Mouse (Mus musculus) lung, embryonic 16.5 days (tissue): ENCODE results near the gene Dpm3. TPM values are rescaled to one million over a fixed set of nuclear protein-coding genes. Genes with fewer than 3 reads are reported as not detected.

Source experiments
- ATAC-seq: fragments of 200-750 bp; cut with Nextera tagmentation; 2 replicates; pipeline ENCODE4 v1.8.0; 2017; ENCODE audit warnings: low read depth, mild to moderate bottlenecking, moderate library complexity
- H3K27ac ChIP-seq: fragments of 300-500 bp; sonication (generic); 2 replicates; pipeline ENCODE4 v1.5.1; 2014; ENCODE audit warnings: mild to moderate bottlenecking, control low read depth, low read length
- H3K27me3 ChIP-seq: fragments of 300-500 bp; sonication (generic); 2 replicates; pipeline ENCODE4 v1.6.1; 2014; ENCODE audit warnings: low read depth, low read length, mixed read lengths; ENCODE audit not compliant: control insufficient read depth, insufficient read depth
- H3K36me3 ChIP-seq: fragments of 300-500 bp; sonication (generic); 2 replicates; pipeline ENCODE4 v1.6.1; 2014; ENCODE audit warnings: low read length; ENCODE audit not compliant: control insufficient read depth, insufficient read depth
- H3K4me1 ChIP-seq: fragments of 300-500 bp; sonication (generic); replicated peaks from 2 replicates; pipeline ENCODE4 v1.6.1; 2014; ENCODE audit warnings: low read length, mixed read lengths; ENCODE audit not compliant: control insufficient read depth, insufficient read depth
- H3K4me2 ChIP-seq: fragments of 300-500 bp; sonication (generic); 2 replicates; pipeline ENCODE4 v1.6.1; 2014; ENCODE audit warnings: low read depth, low read length, control low read depth
- H3K4me3 ChIP-seq: fragments of 300-500 bp; sonication (generic); 2 replicates; pipeline ENCODE4 v1.5.1; 2014; ENCODE audit warnings: mild to moderate bottlenecking, low read length, control low read depth
- H3K9ac ChIP-seq: fragments of 300-500 bp; sonication (generic); 2 replicates; pipeline ENCODE4 v1.6.1; 2014; ENCODE audit warnings: low read length, control low read depth
- H3K9me3 ChIP-seq: fragments of 300-500 bp; sonication (generic); 2 replicates; pipeline ENCODE4 v1.6.1; 2016; ENCODE audit warnings: low read length; ENCODE audit not compliant: control insufficient read depth
- WGBS: fragments of 180-500 bp; shearing (Covaris S2); extraction: QIAGEN DNeasy Blood & Tissue Kit; methylation state at CpG from one replicate; pipeline ENCODE4 v1.1.7; 2014; 5-methylcytosine and 5-hydroxymethylcytosine counted together
- polyA plus RNA-seq: library from polyadenylated mRNA; unstranded; fragments of >200 nt; fragmentation: Nextera tagmentation; extraction: Ambion mirVana; gene quantifications from 2 replicates; pipeline ENCODE4 v1.2.1, GENCODE M21; 2015

Dpm3 gene
- polyA plus RNA-seq, 1 experiment from 2014 or later: 135 TPM

GRCm38 (mm10) chr3:89305105-89305504 is 45.9 kb downstream of the Dpm3 start:
- Histone ChIP-seq H3K4me1 (no peaks in the 10 kb centered on the region; the same call in 1 of the 2 replicates), H3K27me3 (no peaks in the 10 kb centered on the region), H3K36me3 (no peaks in the 10 kb centered on the region), H3K9ac (no peak overlapping the region), H3K4me3 (no peak overlapping the region), H3K27ac (no peak overlapping the region; the same call in 1 of the 2 replicates), H3K9me3 (no peaks in the 10 kb centered on the region), H3K4me2 (no peak overlapping the region)
- 51% methylated on average over 4 of the region's 4 CpGs for WGBS
- no peak for ATAC-seq

DNA sequence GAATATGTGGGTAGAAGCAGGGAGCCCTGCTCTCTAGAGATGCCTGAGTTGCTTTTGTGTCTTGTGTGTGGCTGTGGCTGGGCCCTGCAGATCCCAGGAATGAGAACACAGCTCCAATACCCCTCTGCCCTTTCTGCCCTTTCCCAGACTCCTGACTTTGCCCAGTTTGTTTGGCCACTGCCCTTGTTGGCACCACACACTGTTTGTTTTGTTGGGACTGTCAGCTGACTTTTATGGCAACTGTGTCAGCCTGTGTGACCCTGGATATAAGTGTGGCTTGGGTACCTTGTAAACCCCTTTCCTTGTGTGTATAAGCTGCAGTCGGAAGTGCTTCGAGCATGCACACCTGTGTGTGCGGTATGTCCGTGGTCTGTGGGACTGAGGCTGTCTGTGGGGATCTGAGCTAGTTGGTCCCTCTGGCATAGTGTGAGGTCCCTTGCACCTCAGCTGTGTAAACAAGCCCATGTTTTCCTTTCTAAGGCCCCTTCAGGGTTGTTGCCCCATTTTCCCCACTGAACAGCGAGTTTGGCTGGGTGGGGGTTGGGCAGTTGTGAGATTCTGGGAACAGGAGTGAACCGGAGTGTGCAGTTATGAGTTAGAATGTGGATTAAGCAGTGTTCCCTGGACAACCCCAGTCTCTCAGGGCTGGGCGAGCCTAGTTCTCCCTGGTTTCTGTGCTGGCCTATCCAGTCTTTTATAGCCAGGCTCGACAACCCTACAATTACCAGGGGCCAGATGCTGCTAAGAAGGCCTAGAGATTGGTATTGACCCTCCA is 46.6 kb downstream of the Dpm3 start:
- ATAC-seq: peak; percentile 39
- no peak overlapping the region for H3K4me2 ChIP-seq
- H3K36me3 ChIP-seq: no peaks in the 10 kb centered on the region
- H3K4me3 ChIP-seq: no peak overlapping the region
- no peak overlapping the region for H3K9ac ChIP-seq
- WGBS: 42% methylated on average over 8 of the region's 8 CpGs
- no peaks in the 10 kb centered on the region for H3K27me3 ChIP-seq
- no peaks in the 10 kb centered on the region; the same call in 1 of the 2 replicates for H3K4me1 ChIP-seq
- H3K27ac ChIP-seq: no peak overlapping the region; the same call in 1 of the 2 replicates
- no peaks in the 10 kb centered on the region for H3K9me3 ChIP-seq

DNA sequence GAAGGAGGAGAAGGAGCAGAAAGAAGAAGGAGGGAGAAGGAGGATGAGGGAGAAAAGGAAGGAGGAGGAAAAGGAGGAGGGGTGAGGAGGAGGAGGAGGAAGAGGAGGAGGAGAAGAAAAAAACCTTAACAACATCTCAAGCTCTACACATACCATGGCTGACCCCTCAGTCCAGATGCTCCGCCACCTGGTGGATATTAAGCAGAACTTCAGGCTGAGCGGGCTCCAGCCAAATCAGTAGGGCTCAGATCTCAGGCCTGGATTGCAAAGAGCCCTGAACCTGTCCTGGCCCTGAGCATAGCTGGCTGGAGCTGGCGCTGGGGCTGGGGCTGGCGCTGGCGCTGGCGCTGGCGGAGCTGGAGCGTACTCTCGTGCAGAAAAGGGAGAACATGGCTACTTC is 48.9 kb downstream of the Dpm3 start:
- peak overlapping the region; percentile 45 for H3K9ac ChIP-seq
- H3K27ac ChIP-seq: no peak overlapping the region
- H3K4me1 ChIP-seq: no peaks in the 10 kb centered on the region; the same call in 1 of the 2 replicates
- 2% methylated on average over 9 of the region's 9 CpGs for WGBS
- H3K9me3 ChIP-seq: no peaks in the 10 kb centered on the region
- peak; percentile 80 for ATAC-seq
- no peaks in the 10 kb centered on the region for H3K27me3 ChIP-seq
- H3K4me2 ChIP-seq: no peak overlapping the region
- H3K4me3 ChIP-seq: no peak overlapping the region
- H3K36me3 ChIP-seq: no peaks in the 10 kb centered on the region

GRCm38 (mm10) chr3:89314340-89314739 is 55.2 kb downstream of the Dpm3 start:
- Histone ChIP-seq H3K9ac (no peak overlapping the region; the same call in 1 of the 2 replicates), H3K27me3 (peaks cover 16% of the 10 kb centered on the region), H3K36me3 (no peaks in the 10 kb centered on the region), H3K4me3 (peak overlapping the region; percentile 49), H3K9me3 (no peaks in the 10 kb centered on the region), H3K27ac (peak overlapping the region; percentile 88), H3K4me1 (peaks cover 19% of the 10 kb centered on the region), H3K4me2 (peak overlapping the region; percentile 77)
- 32% methylated on average over 5 of the region's 5 CpGs for WGBS
- ATAC-seq: peak; percentile 71

DNA sequence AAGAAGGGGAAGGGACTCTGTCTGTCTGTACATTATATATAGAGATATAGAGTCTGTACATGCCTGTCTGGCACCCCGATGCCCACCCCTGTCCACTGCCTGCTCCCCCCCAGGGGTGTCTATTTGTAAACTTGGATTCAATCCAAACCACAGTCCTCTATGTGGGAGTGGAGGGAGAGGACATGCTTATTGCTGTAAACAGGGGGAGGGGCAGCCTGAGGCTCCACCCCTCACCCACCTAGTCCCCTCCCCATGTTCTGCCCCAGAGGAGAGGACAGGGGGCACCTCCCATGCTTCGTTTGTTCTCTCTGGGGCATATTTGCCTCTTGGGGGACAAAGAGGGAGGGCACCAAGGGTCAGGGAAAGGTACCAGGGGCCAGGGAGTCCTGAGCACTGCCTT is 55.6 kb downstream of the Dpm3 start:
- H3K9me3 ChIP-seq: no peaks in the 10 kb centered on the region
- H3K4me1 ChIP-seq: peaks cover 24% of the 10 kb centered on the region
- H3K36me3 ChIP-seq: no peaks in the 10 kb centered on the region
- peaks cover 20% of the 10 kb centered on the region for H3K27me3 ChIP-seq
- peak; percentile 24 for ATAC-seq
- H3K9ac ChIP-seq: peak overlapping the region; percentile 68
- H3K4me3 ChIP-seq: peak overlapping the region; percentile 49
- H3K27ac ChIP-seq: peak overlapping the region; percentile 88
- peak overlapping the region; percentile 77 for H3K4me2 ChIP-seq
- WGBS: 11% methylated on average over 2 of the region's 2 CpGs

DNA sequence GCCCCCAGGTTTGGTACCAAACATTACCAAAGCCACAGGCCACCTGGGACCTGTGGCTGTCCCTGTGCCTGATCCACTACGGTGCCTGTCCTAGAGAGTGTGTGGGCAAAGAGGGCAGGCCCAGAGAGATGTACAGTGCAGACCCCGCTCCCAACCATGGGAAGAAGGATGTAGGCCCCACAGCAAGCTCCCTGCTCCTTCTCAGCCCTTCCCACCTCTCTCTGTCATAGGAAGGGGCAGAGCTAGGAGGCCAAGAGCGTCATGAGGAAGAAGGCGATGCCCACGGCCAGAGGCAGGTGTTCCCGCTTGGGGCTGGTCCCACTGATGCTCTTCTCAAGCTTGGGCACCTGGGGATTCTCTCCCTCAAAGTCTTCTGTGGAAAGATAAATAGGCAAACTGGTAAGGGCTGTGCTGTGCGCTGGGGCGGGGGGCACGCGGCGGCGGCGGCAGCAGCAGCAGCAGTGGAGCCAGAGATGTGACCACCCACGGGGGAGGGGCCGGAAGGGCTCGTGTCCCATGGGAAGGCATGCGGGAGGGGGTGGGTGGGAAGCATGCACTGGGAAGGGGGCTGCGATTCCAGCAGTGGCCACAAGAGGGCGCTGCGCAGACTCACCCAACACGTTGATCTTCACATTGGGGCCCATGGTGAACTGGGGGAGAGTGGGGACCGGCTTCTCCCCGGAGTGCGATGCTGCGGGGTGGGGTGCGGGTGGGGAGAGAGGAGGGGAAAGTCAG is 56.2 kb downstream of the Dpm3 start:
- Histone ChIP-seq H3K4me1 (peaks cover 30% of the 10 kb centered on the region), H3K27me3 (peaks cover 25% of the 10 kb centered on the region), H3K4me3 (peak overlapping the region; percentile 49), H3K36me3 (no peaks in the 10 kb centered on the region), H3K4me2 (peak overlapping the region; percentile 77), H3K27ac (peak overlapping the region; percentile 88), H3K9ac (peak overlapping the region; percentile 68), H3K9me3 (no peaks in the 10 kb centered on the region)
- ATAC-seq: peak; percentile 36
- WGBS: 4% methylated on average over 26 of the region's 26 CpGs

DNA sequence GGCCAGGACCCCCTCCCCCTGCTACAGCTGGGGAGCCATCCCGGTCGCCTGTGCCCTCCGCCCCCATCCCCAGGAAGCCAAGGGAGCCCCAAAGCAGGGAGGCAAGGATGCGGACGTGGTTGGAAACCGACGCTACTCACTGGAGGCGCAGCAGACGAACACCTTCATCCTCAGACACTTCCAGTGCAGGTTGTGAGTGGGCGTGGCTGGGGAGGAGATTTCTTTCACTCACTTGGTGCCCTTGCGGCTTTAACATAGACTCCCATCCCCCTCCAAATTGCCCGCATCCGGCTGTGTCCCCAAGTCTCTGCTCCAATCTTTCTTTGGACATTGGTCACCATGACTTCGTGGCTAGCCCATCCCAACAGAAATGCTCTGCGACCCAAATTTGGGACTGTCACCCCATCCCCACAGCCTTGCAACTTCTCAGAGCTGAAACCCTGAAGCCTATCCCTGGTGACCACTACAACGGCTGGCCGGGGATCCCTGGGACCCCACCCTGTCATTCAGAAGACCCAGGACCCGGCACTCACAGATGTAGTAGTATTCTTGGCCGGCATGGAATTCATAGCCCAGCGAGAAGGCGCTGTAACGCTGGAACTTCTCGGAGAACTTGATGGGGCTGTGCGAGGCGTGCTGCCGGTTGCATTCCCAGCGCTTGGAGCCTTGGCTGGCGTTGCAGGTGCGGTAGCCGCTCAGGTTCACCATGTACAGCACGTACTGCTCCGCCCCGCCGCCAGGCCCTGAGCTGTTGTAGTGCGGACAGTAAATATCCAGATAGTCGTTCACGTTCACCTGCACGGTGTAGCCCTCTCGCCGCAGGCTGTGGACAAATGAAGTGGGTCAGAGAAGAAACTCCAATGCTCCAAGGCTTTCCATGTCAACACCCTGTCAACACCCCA is 57.0 kb downstream of the Dpm3 start:
- 6% methylated on average over 40 of the region's 40 CpGs for WGBS
- H3K27me3 ChIP-seq: peaks cover 33% of the 10 kb centered on the region
- peak; percentile 53 for ATAC-seq

More for the DNA sequence above, 57.0 kb downstream of the Dpm3 start:
- Histone ChIP-seq H3K27ac (peak overlapping the region; percentile 70), H3K4me3 (peak overlapping the region; percentile 49), H3K9ac (peak overlapping the region; percentile 57), H3K9me3 (no peaks in the 10 kb centered on the region), H3K36me3 (no peaks in the 10 kb centered on the region), H3K4me2 (peak overlapping the region; percentile 77), H3K4me1 (peaks cover 38% of the 10 kb centered on the region)
